Mouse (Mus musculus): ENCODE measurements around the gene Lrrk1. TPM values are rescaled to one million over a fixed set of nuclear protein-coding genes. Genes with fewer than 3 reads are reported as not detected.

Gene Lrrk1
- total and polyA plus RNA-seq, 3 experiments, result 5.0 to 16.9 (median 13.6) TPM

- Histone ChIP-seq H3K9ac (ENCODE audit: insufficient read depth, low read depth) (no peak overlapping the region), H3K4me1 (ENCODE audit: control insufficient read depth in 1 of 2, insufficient read depth in 2 of 2) (no peaks in the 10 kb centered on the region), H3K4me2 (ENCODE audit: insufficient read depth, low read depth, poor library complexity, severe bottlenecking) (no peak overlapping the region), H3K36me3 (replicated peaks in 1 of 2; ENCODE audit: control insufficient read depth in 1 of 2, insufficient read depth in 1 of 2, low read length in 1 of 2) (peaks cover 56 to 91% of the 10 kb centered on the region in 2 experiments), H3K27me3 (replicated peaks) (no peaks in the 10 kb centered on the region), H3K9me3 (replicated peaks; ENCODE audit: low read length) (no peaks in the 10 kb centered on the region), H3K79me2 (replicated peaks; ENCODE audit: control insufficient read depth, extremely low read depth, insufficient read depth, poor library complexity, severe bottlenecking) (no peaks in the 10 kb centered on the region), H3K4me3 (replicated peaks in 1 of 3; ENCODE audit: low read depth in 2 of 3, low read length in 2 of 3, poor library complexity in 1 of 3) (no peak overlapping the region), H3K27ac (ENCODE audit: insufficient read depth, low read depth) (no peak overlapping the region)
- DNase-seq (ENCODE audit: extremely low read depth), result no peak
- dilution Hi-C loops (cut with MboI; ENCODE audit: extremely low pct_ligation_motif_present, extremely low pct_unique_long_range_greater_than_20kb, low sequenced_read_pairs) (no loop called here), in situ Hi-C loops (cut with MboI; ENCODE audit: low pct_ligation_motif_present, low pct_unique_long_range_greater_than_20kb, low sequenced_read_pairs) (no loop called here)
- TF ChIP-seq NRF1 (IDR thresholded peaks at IDR 0.05; ENCODE audit: low read depth, low read length) (no peak), ZNF384 (IDR thresholded peaks at IDR 0.05; ENCODE audit: low read depth, low read length) (no peak), EP300 (IDR thresholded peaks at IDR 0.05; ENCODE audit: low read length) (no peak), HCFC1 (IDR thresholded peaks at IDR 0.05; ENCODE audit: low read depth, low read length) (no peak), IRF4 (IDR thresholded peaks at IDR 0.05; ENCODE audit: low read depth, low read length) (no peak)
Measured at GRCm38 (mm10) chr7:66266942-66267850, 121.0 kb downstream of the Lrrk1 start.

DNA sequence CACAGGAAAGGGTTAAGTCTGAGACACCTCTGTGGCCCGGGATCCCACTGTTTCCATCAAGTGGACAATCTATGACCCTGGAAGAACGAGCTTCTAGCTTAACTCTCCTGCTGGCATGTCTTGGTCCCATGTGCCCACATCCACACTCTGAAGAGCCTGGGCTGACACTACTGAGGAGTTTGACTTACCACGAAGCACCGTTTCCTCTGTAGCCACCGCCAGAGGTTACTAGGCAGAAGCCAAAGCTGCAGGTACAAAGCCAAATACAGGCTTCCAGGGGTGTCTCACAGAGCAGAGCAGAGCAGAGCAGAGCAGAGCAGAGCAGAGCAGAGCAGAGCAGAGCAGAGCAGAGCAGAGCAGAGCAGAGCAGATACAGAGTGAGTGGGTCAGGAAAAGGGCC lies 124.7 kb downstream of the Lrrk1 start:
- Histone ChIP-seq H3K9ac (ENCODE audit: insufficient read depth, low read depth) (no peak overlapping the region), H3K27ac (ENCODE audit: insufficient read depth, low read depth) (no peak overlapping the region), H3K27me3 (replicated peaks) (no peaks in the 10 kb centered on the region), H3K4me2 (ENCODE audit: insufficient read depth, low read depth, poor library complexity, severe bottlenecking) (no peak overlapping the region), H3K9me3 (replicated peaks; ENCODE audit: low read length) (no peaks in the 10 kb centered on the region), H3K4me3 (replicated peaks in 1 of 3; ENCODE audit: low read depth in 2 of 3, low read length in 2 of 3, poor library complexity in 1 of 3) (no peak overlapping the region), H3K36me3 (replicated peaks in 1 of 2; ENCODE audit: control insufficient read depth in 1 of 2, insufficient read depth in 1 of 2, low read length in 1 of 2) (peaks cover 56 to 99% of the 10 kb centered on the region in 2 experiments), H3K79me2 (replicated peaks; ENCODE audit: control insufficient read depth, extremely low read depth, insufficient read depth, poor library complexity, severe bottlenecking) (no peaks in the 10 kb centered on the region), H3K4me1 (ENCODE audit: control insufficient read depth in 1 of 2, insufficient read depth in 2 of 2) (no peaks in the 10 kb centered on the region)
- no peak for TF ChIP-seq UBTF (IDR thresholded peaks at IDR 0.05; ENCODE audit: low read depth, low read length)
- TF ChIP-seq POLR2AphosphoS2 (IDR thresholded peaks at IDR 0.05; ENCODE audit: low read depth, low read length), result no peak
- TF ChIP-seq ELF1 (IDR thresholded peaks at IDR 0.05; ENCODE audit: low read depth, low read length), result no peak
- TF ChIP-seq MYC (IDR thresholded peaks at IDR 0.05; ENCODE audit: low read depth, low read length), result no peak
- TF ChIP-seq NELFE (IDR thresholded peaks at IDR 0.05; ENCODE audit: low read depth, low read length), result no peak
- TF ChIP-seq ETS1 (conservative IDR thresholded peaks at IDR 0.05; ENCODE audit: low read depth, low read length), result no peak
- TF ChIP-seq MXI1 (IDR thresholded peaks at IDR 0.05; ENCODE audit: low read depth, low read length), result no peak
- no peak for TF ChIP-seq NRF1 (IDR thresholded peaks at IDR 0.05; ENCODE audit: low read depth, low read length)
- TF ChIP-seq JUND (conservative IDR thresholded peaks at IDR 0.05; ENCODE audit: low read depth, low read length), result no peak
- no peak for TF ChIP-seq ZC3H11A (IDR thresholded peaks at IDR 0.05; ENCODE audit: low read depth, low read length)
- TF ChIP-seq EP300 (IDR thresholded peaks at IDR 0.05; ENCODE audit: low read length), result no peak
- TF ChIP-seq ZMIZ1 (IDR thresholded peaks at IDR 0.05; ENCODE audit: low read depth, low read length), result no peak
- no peak for TF ChIP-seq IRF4 (IDR thresholded peaks at IDR 0.05; ENCODE audit: low read depth, low read length)
- TF ChIP-seq ZKSCAN1 (IDR thresholded peaks at IDR 0.05; ENCODE audit: borderline replicate concordance, low read depth, low read length), result no peak
- in situ Hi-C loops (cut with MboI; ENCODE audit: low pct_ligation_motif_present, low pct_unique_long_range_greater_than_20kb, low sequenced_read_pairs) (no loop called here), dilution Hi-C loops (cut with MboI; ENCODE audit: extremely low pct_ligation_motif_present, extremely low pct_unique_long_range_greater_than_20kb, low sequenced_read_pairs) (no loop called here)
- no peak for DNase-seq (ENCODE audit: extremely low read depth)

All from CH12.LX (cell line).